Mouse (Mus musculus) forebrain, postnatal 0 days (tissue): ENCODE data around the gene Kcna3. TPM values are rescaled to one million over a fixed set of nuclear protein-coding genes. Genes with fewer than 3 reads are reported as not detected.

Experiments
- ATAC-seq: fragments of 200-750 bp; cut with Nextera tagmentation; 2 replicates; pipeline ENCODE4 v1.8.0; 2017; ENCODE audit warnings: mild to moderate bottlenecking, moderate library complexity
- DNase-seq: peaks from one replicate; pipeline ENCODE4 v3.0.0-alpha.2; 2015
- H3K27ac ChIP-seq: fragments of 300-500 bp; sonication (generic); 2 replicates; pipeline ENCODE4 v1.5.1; 2014; ENCODE audit warnings: low read depth, mild to moderate bottlenecking, antibody characterized with exemption, low read length, moderate library complexity, mixed read lengths
- H3K27me3 ChIP-seq: fragments of 300-500 bp; sonication (generic); 2 replicates; pipeline ENCODE4 v1.6.1; 2014; ENCODE audit warnings: mild to moderate bottlenecking, low read length, mixed read lengths; ENCODE audit not compliant: insufficient read depth
- H3K36me3 ChIP-seq: fragments of 300-500 bp; sonication (generic); 2 replicates; pipeline ENCODE4 v1.6.1; 2014; ENCODE audit warnings: mild to moderate bottlenecking, moderate library complexity; ENCODE audit not compliant: insufficient read depth
- H3K4me1 ChIP-seq: fragments of 300-500 bp; sonication (generic); 2 replicates; pipeline ENCODE4 v1.6.1; 2014; ENCODE audit warnings: antibody characterized with exemption; ENCODE audit not compliant: insufficient read depth
- H3K4me2 ChIP-seq: fragments of 300-500 bp; sonication (generic); 2 replicates; pipeline ENCODE4 v1.6.1; 2014; ENCODE audit warnings: low read depth, mild to moderate bottlenecking, moderate library complexity
- H3K4me3 ChIP-seq: fragments of 300-500 bp; sonication (generic); 2 replicates; pipeline ENCODE4 v1.5.1; 2014; ENCODE audit warnings: low read depth, low read length, mixed read lengths
- H3K9ac ChIP-seq: fragments of 300-500 bp; sonication (generic); 2 replicates; pipeline ENCODE4 v1.6.1; 2014; ENCODE audit warnings: mild to moderate bottlenecking
- H3K9me3 ChIP-seq: fragments of 300-500 bp; sonication (generic); 2 replicates; pipeline ENCODE4 v1.6.1; 2016; ENCODE audit warnings: low read length
- CTCF ChIP-seq: sonication (generic); IDR thresholded peaks from 2 replicates; pipeline ENCODE4 v1.5.1; 2016; ENCODE audit warnings: antibody characterized with exemption, control low read depth, low read depth
- WGBS: fragments of 180-500 bp; shearing (Covaris S2); extraction: QIAGEN DNeasy Blood & Tissue Kit; methylation state at CpG from one replicate; pipeline ENCODE4 v1.1.7; 2014; 5-methylcytosine and 5-hydroxymethylcytosine counted together
- polyA plus RNA-seq: library from polyadenylated mRNA; unstranded; fragments of >200 nt; fragmentation: Nextera tagmentation; extraction: Ambion mirVana; gene quantifications from 2 replicates; pipeline ENCODE4 v1.2.1, GENCODE M21; 2015
- total RNA-seq: library from RNA; depleted of rRNA; stranded (reverse); fragments of >200 nt; gene quantifications from 2 replicates; pipeline ENCODE4 v1.2.3, GENCODE M21; 2014; rRNA removed

The Kcna3 gene
- total and polyA plus RNA-seq, 2 experiments from 2014 or later, result 13.9 to 34.7 TPM

- no peak for DNase-seq
- WGBS, result 89% methylated on average over 2 of the region's 2 CpGs
- no peaks in the 10 kb centered on the region for H3K36me3 ChIP-seq
- ATAC-seq, result no peak
- no peaks in the 10 kb centered on the region for H3K4me1 ChIP-seq
- no peak overlapping the region for H3K27ac ChIP-seq
- no peaks in the 10 kb centered on the region for H3K9me3 ChIP-seq
- H3K4me3 ChIP-seq, result no peak overlapping the region
- H3K4me2 ChIP-seq, result no peak overlapping the region
- H3K9ac ChIP-seq, result no peak overlapping the region
- H3K27me3 ChIP-seq, result no peaks in the 10 kb centered on the region
- TF ChIP-seq CTCF, result no peak
Measured at GRCm38 (mm10) chr3:107077101-107077500, 41.1 kb downstream of the Kcna3 start.

DNA sequence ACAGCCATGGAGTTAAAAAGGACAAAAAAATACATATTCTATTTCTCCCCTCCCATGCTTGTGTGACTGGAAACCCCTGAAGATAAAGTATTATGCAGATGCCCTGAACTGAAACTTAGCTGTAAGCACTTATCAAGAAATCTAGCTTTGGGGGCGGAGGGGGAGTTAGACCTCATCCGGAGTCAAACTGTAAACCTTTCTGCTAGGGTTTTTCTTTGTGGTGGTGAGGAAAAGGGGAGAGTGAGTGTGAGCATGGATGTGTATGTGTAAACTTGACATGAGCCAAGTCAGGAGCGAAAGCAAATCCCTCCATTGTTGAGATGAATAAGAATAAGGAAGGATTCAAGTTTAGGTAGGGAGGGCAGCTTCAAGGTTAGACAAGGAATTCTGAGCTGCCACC lies 44.8 kb downstream of the Kcna3 start:
- no peak overlapping the region for H3K4me3 ChIP-seq
- 91% methylated on average over 3 of the region's 3 CpGs for WGBS
- H3K36me3 ChIP-seq, result no peaks in the 10 kb centered on the region
- no peaks in the 10 kb centered on the region for H3K9me3 ChIP-seq
- no peak overlapping the region for H3K27ac ChIP-seq
- ATAC-seq, result no peak
- H3K9ac ChIP-seq, result no peak overlapping the region
- no peaks in the 10 kb centered on the region for H3K4me1 ChIP-seq
- no peak for DNase-seq
- no peak for TF ChIP-seq CTCF
- no peak overlapping the region for H3K4me2 ChIP-seq
- no peaks in the 10 kb centered on the region for H3K27me3 ChIP-seq

GRCm38 (mm10) chr3:107081227-107081626 lies 45.3 kb downstream of the Kcna3 start:
- H3K9me3 ChIP-seq, result no peaks in the 10 kb centered on the region
- H3K4me1 ChIP-seq, result no peaks in the 10 kb centered on the region
- no peak for ATAC-seq
- H3K4me3 ChIP-seq, result no peak overlapping the region
- WGBS, result 20% methylated on average over 3 of the region's 3 CpGs
- no peak overlapping the region for H3K4me2 ChIP-seq
- no peak overlapping the region for H3K27ac ChIP-seq
- peak; percentile 67 for TF ChIP-seq CTCF
- H3K36me3 ChIP-seq, result no peaks in the 10 kb centered on the region
- H3K9ac ChIP-seq, result no peak overlapping the region
- peak; percentile 58 for DNase-seq
- H3K27me3 ChIP-seq, result no peaks in the 10 kb centered on the region

DNA sequence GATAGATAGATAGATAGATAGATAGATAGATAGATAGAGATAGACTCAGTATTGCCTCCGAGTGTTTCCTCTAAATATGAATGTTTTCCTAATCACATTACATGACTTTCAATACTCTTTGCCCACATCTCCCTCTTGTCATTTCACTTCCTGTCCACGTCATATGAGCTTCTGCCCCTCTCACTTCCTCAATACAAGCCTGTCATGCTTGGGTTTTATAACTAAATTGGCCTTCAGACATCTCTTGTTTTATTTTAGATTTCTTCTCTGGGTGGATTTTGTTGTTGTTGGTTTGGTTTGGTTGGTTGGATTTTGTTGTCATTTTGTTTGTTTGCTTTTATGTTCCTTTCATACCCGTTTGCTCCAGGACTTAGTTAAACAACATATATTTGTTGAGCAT lies 48.6 kb downstream of the Kcna3 start:
- ATAC-seq, result no peak
- 86% methylated on average over 3 of the region's 3 CpGs for WGBS

DNA sequence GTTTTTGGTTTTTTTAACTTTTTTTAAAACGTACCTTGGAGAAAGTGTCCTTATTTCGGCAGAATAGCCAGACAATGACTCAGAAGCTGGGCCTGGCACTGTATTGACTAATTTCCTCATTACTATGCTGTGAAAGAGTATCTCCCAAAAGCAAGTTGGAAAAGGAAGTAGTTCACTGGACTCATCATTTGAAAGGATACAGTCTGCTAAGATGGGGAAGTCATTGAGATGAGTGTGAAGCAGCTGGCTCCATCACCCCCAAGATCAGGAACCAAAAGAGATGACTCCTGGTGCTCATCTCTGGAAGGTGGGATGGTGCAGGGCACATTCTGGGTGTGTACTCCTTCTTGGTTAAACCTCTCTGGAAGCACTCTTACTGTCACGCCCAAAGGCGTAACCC lies 51.4 kb downstream of the Kcna3 start:
- Histone ChIP-seq H3K27me3 (no peaks in the 10 kb centered on the region), H3K9me3 (no peaks in the 10 kb centered on the region), H3K4me3 (no peak overlapping the region), H3K4me2 (no peak overlapping the region), H3K4me1 (no peaks in the 10 kb centered on the region), H3K36me3 (no peaks in the 10 kb centered on the region), H3K9ac (no peak overlapping the region), H3K27ac (no peak overlapping the region)
- no peak for DNase-seq
- WGBS, result 91% methylated on average over 4 of the region's 4 CpGs
- no peak for TF ChIP-seq CTCF
- no peak for ATAC-seq

More for the DNA sequence above, 48.6 kb downstream of the Kcna3 start:
- DNase-seq, result no peak
- no peaks in the 10 kb centered on the region for H3K27me3 ChIP-seq
- H3K4me3 ChIP-seq, result no peak overlapping the region
- no peaks in the 10 kb centered on the region for H3K9me3 ChIP-seq
- no peaks in the 10 kb centered on the region for H3K36me3 ChIP-seq
- H3K27ac ChIP-seq, result no peak overlapping the region
- TF ChIP-seq CTCF, result no peak
- no peak overlapping the region for H3K4me2 ChIP-seq
- H3K9ac ChIP-seq, result no peak overlapping the region
- no peaks in the 10 kb centered on the region for H3K4me1 ChIP-seq

Other genes starting within 250 kb of the Kcna3 start
- gene Cd53, start 246.0 kb upstream of the Kcna3 start, total RNA-seq, result 4.5 and 6.4 TPM in 2 replicates
- 6.9 and 7.7 TPM in 2 replicates for gene Cd53, start 246.0 kb upstream of the Kcna3 start, polyA plus RNA-seq
- gene Olfr266, start 209.9 kb upstream of the Kcna3 start, total RNA-seq, result not detected in 2 replicates
- gene Olfr266, start 209.9 kb upstream of the Kcna3 start, polyA plus RNA-seq, result not detected in 2 replicates
- gene Kcna2, start 65.0 kb downstream of the Kcna3 start, total RNA-seq, result 9.6 and 11.3 TPM in 2 replicates
- 0.42 and 1.0 TPM in 2 replicates for gene Kcna2, start 65.0 kb downstream of the Kcna3 start, polyA plus RNA-seq
- not detected in 2 replicates for gene Kcna10, start 146.9 kb downstream of the Kcna3 start, total RNA-seq
- gene Kcna10, start 146.9 kb downstream of the Kcna3 start, polyA plus RNA-seq, result not detected in 2 replicates
- not detected in 2 replicates for gene Cym, start 185.6 kb downstream of the Kcna3 start, total RNA-seq
- not detected in 2 replicates for gene Cym, start 185.6 kb downstream of the Kcna3 start, polyA plus RNA-seq
- not detected in 2 replicates for gene A630076J17Rik, start 194.4 kb downstream of the Kcna3 start, total RNA-seq
- gene A630076J17Rik, start 194.4 kb downstream of the Kcna3 start, polyA plus RNA-seq, result not detected in 2 replicates
- gene Prok1, start 203.5 kb downstream of the Kcna3 start, total RNA-seq, result 0.69 TPM in 1 of 2 replicates, not detected in the other
- 0.15 TPM in 1 of 2 replicates, not detected in the other for gene Prok1, start 203.5 kb downstream of the Kcna3 start, polyA plus RNA-seq
- 76.1 and 77.0 TPM in 2 replicates for gene Lamtor5, start 242.7 kb downstream of the Kcna3 start, total RNA-seq
- 188 and 228 TPM in 2 replicates for gene Lamtor5, start 242.7 kb downstream of the Kcna3 start, polyA plus RNA-seq